Mouse (Mus musculus) heart, adult 18-20 months (tissue): ENCODE results near the gene Igsf21. TPM values are rescaled to one million over a fixed set of nuclear protein-coding genes. Genes with fewer than 3 reads are reported as not detected.
A peak's percentile ranks its signal among the peaks of the same experiment; 100 is the strongest.

Source experiments
- DNase-seq, 2 experiments: peaks; one replicate each; pipeline ENCODE4 v3.0.0; 2021 to 2022; ENCODE audit warnings: mixed read lengths in 1 of 2
- total RNA-seq, 2 experiments: library from RNA; stranded (reverse); gene quantifications; 2 replicates each; pipeline ENCODE4 v1.2.3; 2021

Gene Igsf21
- total RNA-seq, 2 experiments from 2014 or later = 0.17 to 0.33 TPM

- no peak for DNase-seq
Observed at GRCm38 (mm10) chr4:140196717-140197116, 49.9 kb downstream of the Igsf21 start.

GRCm38 (mm10) chr4:140192276-140193002 lies 54.1 kb downstream of the Igsf21 start:
- DNase-seq = no peak

- DNase-seq = peak; percentile 10 to 38
Observed at GRCm38 (mm10) chr4:140189601-140190000, 57.0 kb downstream of the Igsf21 start.

- no peak for DNase-seq
Observed at GRCm38 (mm10) chr4:140188626-140189025, 58.0 kb downstream of the Igsf21 start.

- DNase-seq = no peak
Observed at GRCm38 (mm10) chr4:140187404-140188145, 59.0 kb downstream of the Igsf21 start.

GRCm38 (mm10) chr4:140179576-140179975 lies 67.0 kb downstream of the Igsf21 start:
- DNase-seq = peak in 1 of 2 experiments; percentile 8

- DNase-seq = no peak
Observed at GRCm38 (mm10) chr4:140177055-140177454, 69.5 kb downstream of the Igsf21 start.

GRCm38 (mm10) chr4:140173746-140174399 lies 72.7 kb downstream of the Igsf21 start:
- DNase-seq = no peak

- no peak for DNase-seq
Observed at GRCm38 (mm10) chr4:140173084-140173483, 73.5 kb downstream of the Igsf21 start.

GRCm38 (mm10) chr4:140171917-140172316 lies 74.7 kb downstream of the Igsf21 start:
- DNase-seq = no peak

- DNase-seq = no peak
Observed at GRCm38 (mm10) chr4:140171189-140171588, 75.4 kb downstream of the Igsf21 start.

GRCm38 (mm10) chr4:140165851-140166250 lies 80.7 kb downstream of the Igsf21 start:
- no peak for DNase-seq

- no peak for DNase-seq
Observed at GRCm38 (mm10) chr4:140164662-140165061, 81.9 kb downstream of the Igsf21 start.

- DNase-seq = no peak
Observed at GRCm38 (mm10) chr4:140159617-140160016, 87.0 kb downstream of the Igsf21 start.

GRCm38 (mm10) chr4:140154899-140155463 lies 91.6 kb downstream of the Igsf21 start:
- DNase-seq = no peak

GRCm38 (mm10) chr4:140154484-140154883 lies 92.1 kb downstream of the Igsf21 start:
- no peak for DNase-seq

- no peak for DNase-seq
Observed at GRCm38 (mm10) chr4:140153711-140154114, 92.9 kb downstream of the Igsf21 start.

GRCm38 (mm10) chr4:140153101-140153500 lies 93.5 kb downstream of the Igsf21 start:
- peak in 1 of 2 experiments; percentile 58 for DNase-seq

GRCm38 (mm10) chr4:140149706-140150105 lies 96.9 kb downstream of the Igsf21 start:
- no peak for DNase-seq

GRCm38 (mm10) chr4:140147857-140148695 lies 98.5 kb downstream of the Igsf21 start:
- DNase-seq = peak in 1 of 2 experiments; percentile 19

- no peak for DNase-seq
Observed at GRCm38 (mm10) chr4:140147079-140147840, 99.3 kb downstream of the Igsf21 start.
